Mouse (Mus musculus): ENCODE results near the gene Gm20388. TPM values are rescaled to one million over a fixed set of nuclear protein-coding genes. Genes with fewer than 3 reads are reported as not detected.
A peak's percentile ranks its signal among the peaks of the same experiment; 100 is the strongest.

The Gm20388 gene
- polyA plus RNA-seq, 1 experiment from 2014 or later: not detected

DNA sequence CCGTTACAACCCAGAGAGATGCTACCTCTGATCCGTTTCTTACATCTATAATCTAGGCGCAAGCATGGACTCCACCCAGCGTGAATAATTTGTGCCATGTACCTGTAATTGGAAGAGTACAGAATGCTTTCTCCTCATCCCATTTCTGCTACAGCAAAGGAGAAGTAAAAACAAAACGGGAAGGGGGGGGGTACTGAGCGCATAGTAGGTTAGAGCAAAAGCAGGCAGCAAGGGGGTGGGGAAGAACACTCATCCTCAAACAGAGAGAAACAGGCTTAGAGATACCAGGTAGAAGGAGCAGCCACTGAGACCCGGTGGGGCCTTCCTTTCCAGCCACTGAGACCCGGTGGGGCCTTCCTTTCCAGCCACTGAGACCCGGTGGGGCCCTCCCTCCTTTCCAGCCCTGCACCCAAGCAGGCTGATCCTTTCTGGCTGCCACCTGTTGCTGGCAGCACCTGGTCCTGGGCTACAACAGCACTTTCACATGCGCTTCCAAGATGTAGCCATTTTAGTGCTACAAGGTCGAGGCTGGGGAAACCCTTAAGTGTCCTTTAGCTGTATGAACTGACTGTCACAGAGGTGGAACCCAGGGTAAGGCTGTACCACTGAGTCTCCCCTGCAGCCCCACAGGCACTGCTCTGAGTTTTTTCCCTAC is 4451.3 kb downstream of the Gm20388 start:
- Histone ChIP-seq H3K27ac (replicated peaks) (no peak overlapping the region), H3K4me2 (replicated peaks; ENCODE audit: low read depth) (no peak overlapping the region), H3K9ac (ENCODE audit: low read length) (no peak overlapping the region), H3K36me3 (ENCODE audit: control insufficient read depth, insufficient read depth, low read length) (no peaks in the 10 kb centered on the region), H3K9me3 (ENCODE audit: control insufficient read depth, low read length) (no peaks in the 10 kb centered on the region), H3K4me3 (ENCODE audit: low read depth, low read length) (no peak overlapping the region), H3K27me3 (ENCODE audit: control insufficient read depth, insufficient read depth, low read length) (no peaks in the 10 kb centered on the region), H3K4me1 (replicated peaks; ENCODE audit: control insufficient read depth, insufficient read depth) (no peaks in the 10 kb centered on the region)
- no peak for DNase-seq (ENCODE audit: low spot score)
- TF ChIP-seq CTCF (IDR thresholded peaks at IDR 0.05; ENCODE audit: low read depth) (no peak), EP300 (optimal IDR thresholded peaks at IDR 0.05) (no peak)
- ATAC-seq (ENCODE audit: low FRiP score, low TSS enrichment): no peak
- 77% methylated on average over 11 of the region's 11 CpGs for WGBS

DNA sequence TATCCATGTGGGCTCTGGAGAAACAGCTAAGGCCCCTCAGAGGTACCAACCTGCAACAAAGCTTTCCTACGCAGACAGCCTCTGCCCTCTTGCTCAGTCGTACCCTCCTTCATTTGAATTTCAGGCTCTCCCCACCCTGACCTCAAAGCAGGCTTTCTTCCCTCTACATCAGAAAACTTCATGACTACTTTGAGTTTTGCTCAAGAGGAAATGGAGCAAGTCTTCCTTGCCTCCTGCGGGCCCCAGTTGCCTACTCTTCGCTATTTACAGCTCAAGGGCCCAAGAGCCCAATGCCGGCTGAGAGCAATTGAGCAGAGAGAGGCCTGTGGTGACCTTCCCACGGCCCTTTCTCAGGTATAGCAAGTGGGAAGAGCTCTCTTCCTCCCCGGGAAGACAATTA is 4451.9 kb downstream of the Gm20388 start:
- DNase-seq (ENCODE audit: low spot score): no peak
- WGBS: 81% methylated on average over 7 of the region's 7 CpGs

DNA sequence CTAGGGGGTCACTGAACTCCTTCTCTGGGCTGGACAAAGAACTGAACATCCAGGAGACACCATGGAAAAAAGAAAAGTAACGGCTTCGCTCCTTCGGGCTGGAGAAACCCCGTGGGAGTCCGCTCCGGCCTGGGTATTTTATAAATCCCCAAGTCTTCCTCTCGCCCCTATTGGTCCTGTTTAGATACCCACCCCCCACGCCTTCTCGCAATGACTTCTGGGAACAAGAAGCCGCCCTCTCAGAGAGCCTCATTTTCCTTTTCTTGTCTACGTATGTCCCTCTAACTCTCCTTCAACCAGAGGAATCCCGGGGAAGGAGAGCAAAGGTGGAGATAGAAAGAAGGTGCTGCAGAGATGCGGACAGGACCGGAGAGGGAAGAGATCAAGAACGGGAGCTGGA is 4452.7 kb downstream of the Gm20388 start:
- ATAC-seq (ENCODE audit: low FRiP score, low TSS enrichment) (no peak), DNase-seq (ENCODE audit: low spot score) (no peak)
- H3K4me1 ChIP-seq (replicated peaks; ENCODE audit: control insufficient read depth, insufficient read depth): no peaks in the 10 kb centered on the region
- H3K9ac ChIP-seq (ENCODE audit: low read length): no peak overlapping the region
- no peaks in the 10 kb centered on the region for H3K27me3 ChIP-seq (ENCODE audit: control insufficient read depth, insufficient read depth, low read length)
- no peak for TF ChIP-seq CTCF (IDR thresholded peaks at IDR 0.05; ENCODE audit: low read depth)
- no peak for TF ChIP-seq EP300 (optimal IDR thresholded peaks at IDR 0.05)
- no peak overlapping the region for H3K27ac ChIP-seq (replicated peaks)
- H3K36me3 ChIP-seq (ENCODE audit: control insufficient read depth, insufficient read depth, low read length): no peaks in the 10 kb centered on the region
- no peak overlapping the region for H3K4me2 ChIP-seq (replicated peaks; ENCODE audit: low read depth)
- 93% methylated on average over 15 of the region's 15 CpGs for WGBS
- H3K4me3 ChIP-seq (ENCODE audit: low read depth, low read length): no peak overlapping the region
- H3K9me3 ChIP-seq (ENCODE audit: control insufficient read depth, low read length): no peaks in the 10 kb centered on the region

More for the DNA sequence above, 4451.9 kb downstream of the Gm20388 start:
- no peak for TF ChIP-seq CTCF (IDR thresholded peaks at IDR 0.05; ENCODE audit: low read depth)
- no peak for TF ChIP-seq EP300 (optimal IDR thresholded peaks at IDR 0.05)
- no peaks in the 10 kb centered on the region for H3K4me1 ChIP-seq (replicated peaks; ENCODE audit: control insufficient read depth, insufficient read depth)
- no peak overlapping the region for H3K4me3 ChIP-seq (ENCODE audit: low read depth, low read length)
- no peak overlapping the region for H3K9ac ChIP-seq (ENCODE audit: low read length)
- H3K36me3 ChIP-seq (ENCODE audit: control insufficient read depth, insufficient read depth, low read length): no peaks in the 10 kb centered on the region
- no peaks in the 10 kb centered on the region for H3K27me3 ChIP-seq (ENCODE audit: control insufficient read depth, insufficient read depth, low read length)
- no peak for ATAC-seq (ENCODE audit: low FRiP score, low TSS enrichment)
- H3K9me3 ChIP-seq (ENCODE audit: control insufficient read depth, low read length): no peaks in the 10 kb centered on the region
- H3K4me2 ChIP-seq (replicated peaks; ENCODE audit: low read depth): no peak overlapping the region
- H3K27ac ChIP-seq (replicated peaks): no peak overlapping the region

DNA sequence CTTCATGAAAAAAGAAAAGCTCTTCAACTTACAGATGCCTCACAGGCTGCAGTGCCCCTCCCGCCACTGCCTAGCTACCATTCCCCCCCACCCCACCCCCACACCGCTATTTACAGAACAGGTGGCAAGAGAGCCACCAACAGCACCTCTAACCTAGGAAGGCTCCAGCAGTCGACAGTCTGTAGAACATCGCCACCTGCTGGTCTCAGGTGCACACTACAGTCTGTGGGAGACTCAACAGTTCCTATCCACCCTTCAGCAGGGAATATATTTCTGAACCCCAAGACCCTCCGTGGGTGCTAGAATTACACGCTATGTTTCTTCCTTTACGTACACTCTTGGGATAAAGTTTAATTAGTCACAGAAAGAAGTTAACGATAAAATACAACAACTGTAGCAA is 4457.6 kb downstream of the Gm20388 start:
- 17% methylated on average over 8 of the region's 8 CpGs for WGBS
- TF ChIP-seq CTCF (IDR thresholded peaks at IDR 0.05; ENCODE audit: low read depth) (peak; percentile 90), EP300 (optimal IDR thresholded peaks at IDR 0.05) (no peak)
- peak; percentile 74 for DNase-seq (ENCODE audit: low spot score)

DNA sequence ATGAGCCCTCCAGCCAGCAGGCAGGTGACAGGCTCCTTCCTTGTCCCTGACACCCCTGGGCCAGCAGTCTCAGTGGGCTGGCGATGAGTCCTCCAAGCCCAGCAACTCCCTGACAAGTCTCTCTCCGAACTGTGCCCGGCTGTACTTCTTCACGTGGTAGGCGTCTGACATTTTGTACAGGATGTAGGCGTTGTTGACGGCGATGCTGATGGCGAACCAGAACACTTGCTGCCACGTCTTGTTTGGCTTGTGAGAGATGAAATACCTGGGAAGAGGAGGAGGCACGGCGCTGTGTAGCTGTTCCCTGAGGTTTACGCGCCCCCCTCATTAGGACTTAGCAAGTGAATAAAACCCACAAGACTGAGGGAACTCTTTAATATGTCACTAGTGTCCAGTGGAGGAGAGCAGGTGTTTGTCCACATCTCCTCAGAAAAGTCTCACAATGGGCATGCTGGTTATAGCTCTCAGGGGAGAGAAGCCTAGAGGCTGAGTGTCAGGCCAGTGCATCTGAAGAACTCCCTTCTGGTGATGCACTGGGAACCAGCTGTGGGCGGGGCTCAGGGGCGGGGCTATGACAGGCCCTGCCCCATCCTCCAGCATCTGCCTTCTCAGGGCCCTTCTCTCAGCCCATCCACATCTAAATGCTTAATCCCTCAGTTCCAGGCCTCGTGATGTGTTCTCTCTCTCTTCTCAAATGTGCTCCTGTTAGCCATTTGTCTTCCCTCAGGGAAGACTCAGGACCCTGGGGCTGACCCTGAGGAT is 4460.0 kb downstream of the Gm20388 start:
- Histone ChIP-seq H3K9me3 (ENCODE audit: control insufficient read depth, low read length) (no peaks in the 10 kb centered on the region), H3K9ac (ENCODE audit: low read length) (no peak overlapping the region), H3K27me3 (ENCODE audit: control insufficient read depth, insufficient read depth, low read length) (no peaks in the 10 kb centered on the region), H3K27ac (replicated peaks) (no peak overlapping the region), H3K36me3 (ENCODE audit: control insufficient read depth, insufficient read depth, low read length) (no peaks in the 10 kb centered on the region), H3K4me3 (ENCODE audit: low read depth, low read length) (no peak overlapping the region), H3K4me2 (replicated peaks; ENCODE audit: low read depth) (no peak overlapping the region), H3K4me1 (replicated peaks; ENCODE audit: control insufficient read depth, insufficient read depth) (no peaks in the 10 kb centered on the region; the same call in 1 of the 2 replicates)
- TF ChIP-seq EP300 (optimal IDR thresholded peaks at IDR 0.05) (no peak), CTCF (IDR thresholded peaks at IDR 0.05; ENCODE audit: low read depth) (no peak)
- ATAC-seq (ENCODE audit: low FRiP score, low TSS enrichment) (no peak), DNase-seq (ENCODE audit: low spot score) (no peak)
- WGBS: 77% methylated on average over 17 of the region's 17 CpGs

More for the DNA sequence above, 4457.6 kb downstream of the Gm20388 start:
- Histone ChIP-seq H3K9ac (ENCODE audit: low read length) (no peak overlapping the region), H3K4me3 (ENCODE audit: low read depth, low read length) (no peak overlapping the region), H3K4me2 (replicated peaks; ENCODE audit: low read depth) (no peak overlapping the region), H3K27ac (replicated peaks) (no peak overlapping the region), H3K27me3 (ENCODE audit: control insufficient read depth, insufficient read depth, low read length) (no peaks in the 10 kb centered on the region), H3K9me3 (ENCODE audit: control insufficient read depth, low read length) (no peaks in the 10 kb centered on the region), H3K4me1 (replicated peaks; ENCODE audit: control insufficient read depth, insufficient read depth) (no peaks in the 10 kb centered on the region), H3K36me3 (ENCODE audit: control insufficient read depth, insufficient read depth, low read length) (no peaks in the 10 kb centered on the region)
- no peak for ATAC-seq (ENCODE audit: low FRiP score, low TSS enrichment)
